Mouse (Mus musculus) hindbrain, embryonic 15.5 days (tissue): ENCODE measurements around the gene Ncapg2. TPM values are rescaled to one million over a fixed set of nuclear protein-coding genes. Genes with fewer than 3 reads are reported as not detected.

ENCODE experiments used
- ATAC-seq: fragments of 200-750 bp; cut with Nextera tagmentation; 2 replicates; pipeline ENCODE4 v1.8.0; 2017; ENCODE audit warnings: low read depth, moderate number of reproducible peaks, moderate TSS enrichment; ENCODE audit not compliant: low FRiP score
- H3K27ac ChIP-seq: fragments of 300-500 bp; sonication (generic); replicated peaks from 2 replicates; pipeline ENCODE4 v1.5.1; 2015; ENCODE audit warnings: mild to moderate bottlenecking, inconsistent platforms
- H3K27me3 ChIP-seq: fragments of 300-500 bp; sonication (generic); 2 replicates; pipeline ENCODE4 v1.6.1; 2015; ENCODE audit warnings: control low read depth, inconsistent platforms
- H3K36me3 ChIP-seq: fragments of 300-500 bp; sonication (generic); 2 replicates; pipeline ENCODE4 v1.6.1; 2015; ENCODE audit warnings: control low read depth, inconsistent platforms
- H3K4me1 ChIP-seq: fragments of 300-500 bp; sonication (generic); replicated peaks from 2 replicates; pipeline ENCODE4 v1.6.1; 2015; ENCODE audit warnings: control low read depth, inconsistent platforms
- H3K4me2 ChIP-seq: fragments of 300-500 bp; sonication (generic); 2 replicates; pipeline ENCODE4 v1.6.1; 2015; ENCODE audit warnings: moderate library complexity, mild to moderate bottlenecking, inconsistent platforms
- H3K4me3 ChIP-seq: fragments of 300-500 bp; sonication (generic); 2 replicates; pipeline ENCODE4 v1.5.1; 2015; ENCODE audit warnings: mild to moderate bottlenecking, inconsistent platforms
- H3K9ac ChIP-seq: fragments of 300-500 bp; sonication (generic); 2 replicates; pipeline ENCODE4 v1.6.1; 2015; ENCODE audit warnings: inconsistent platforms
- H3K9me3 ChIP-seq: fragments of 300-500 bp; sonication (generic); 2 replicates; pipeline ENCODE4 v1.6.1; 2016; ENCODE audit warnings: control low read depth, inconsistent platforms
- WGBS: fragments of 180-500 bp; shearing (Covaris S2); methylation state at CpG from one replicate; pipeline ENCODE4 v1.1.7; 2015; 5-methylcytosine and 5-hydroxymethylcytosine counted together
- polyA plus RNA-seq: library from polyadenylated mRNA; unstranded; fragments of >200 nt; fragmentation: Nextera tagmentation; extraction: Ambion mirVana; gene quantifications from 2 replicates; pipeline ENCODE4 v1.2.1, GENCODE M21; 2015

The Ncapg2 gene
- polyA plus RNA-seq: 10.1 and 10.8 TPM in 2 replicates

GRCm38 (mm10) chr12:116405045-116405835 is at the start of gene Ncapg2:
Gene Ncapg2, plus strand, starts transcription at chr12:116405402.
- Histone ChIP-seq H3K9me3 (peaks cover 9% of the 10 kb centered on the region; the same call in 1 of the 2 replicates), H3K9ac (peak within 1 kb of the TSS; percentile 52), H3K4me2 (peak within 1 kb of the TSS; percentile 96), H3K4me3 (peak within 1 kb of the TSS; percentile 78), H3K27ac (peak within 1 kb of the TSS; percentile 70), H3K36me3 (peaks cover 9% of the 10 kb centered on the region), H3K27me3 (no peaks in the 10 kb centered on the region), H3K4me1 (peaks cover 14% of the 10 kb centered on the region)
- peak; percentile 98 for ATAC-seq
- under 1% methylated on average over 72 of the region's 72 CpGs for WGBS

DNA sequence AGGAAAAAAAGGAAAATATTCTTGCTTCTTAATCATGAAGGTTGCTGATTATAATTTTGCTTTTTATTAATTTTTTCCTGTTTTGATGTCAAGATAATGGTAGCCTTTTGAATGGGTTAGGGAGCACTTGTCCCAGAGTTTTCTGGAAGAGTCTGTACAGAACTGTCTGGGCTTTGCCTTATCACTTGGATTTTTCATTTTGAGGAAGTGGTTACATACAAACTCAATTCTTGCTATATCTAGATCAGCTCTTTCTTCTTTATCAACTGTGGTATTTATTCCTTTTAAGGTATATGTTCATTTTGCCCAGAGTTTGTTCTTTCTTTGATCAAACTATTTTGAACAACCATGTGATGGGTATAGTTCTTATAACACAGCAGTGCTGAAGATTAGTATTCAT is 43.1 kb upstream of the Ncapg2 start:
- no peak overlapping the region for H3K4me2 ChIP-seq
- H3K9ac ChIP-seq: no peak overlapping the region
- peaks cover 58% of the 10 kb centered on the region for H3K36me3 ChIP-seq
- H3K27me3 ChIP-seq: no peaks in the 10 kb centered on the region
- H3K9me3 ChIP-seq: no peaks in the 10 kb centered on the region
- H3K4me1 ChIP-seq: no peaks in the 10 kb centered on the region
- no peak for ATAC-seq
- no peak overlapping the region for H3K27ac ChIP-seq
- no peak overlapping the region for H3K4me3 ChIP-seq

- H3K9me3 ChIP-seq: no peaks in the 10 kb centered on the region
- H3K4me1 ChIP-seq: no peaks in the 10 kb centered on the region
- H3K27ac ChIP-seq: no peak overlapping the region
- ATAC-seq: no peak
- no peak overlapping the region for H3K4me3 ChIP-seq
- no peak overlapping the region for H3K4me2 ChIP-seq
- peaks cover 62% of the 10 kb centered on the region for H3K36me3 ChIP-seq
- no peaks in the 10 kb centered on the region for H3K27me3 ChIP-seq
- no peak overlapping the region for H3K9ac ChIP-seq
- WGBS: 87% methylated on average over 3 of the region's 3 CpGs
These were observed 38.3 kb upstream of the Ncapg2 start for GRCm38 (mm10) chr12:116366900-116367299.

- no peak overlapping the region for H3K27ac ChIP-seq
- no peak for ATAC-seq
- no peak overlapping the region for H3K4me2 ChIP-seq
- H3K9me3 ChIP-seq: no peaks in the 10 kb centered on the region
- no peaks in the 10 kb centered on the region for H3K4me1 ChIP-seq
- no peaks in the 10 kb centered on the region for H3K27me3 ChIP-seq
- no peak overlapping the region for H3K4me3 ChIP-seq
- no peak overlapping the region for H3K9ac ChIP-seq
- WGBS: 96% methylated on average over 2 of the region's 2 CpGs
- peaks cover 62% of the 10 kb centered on the region for H3K36me3 ChIP-seq
These were observed 37.9 kb upstream of the Ncapg2 start for GRCm38 (mm10) chr12:116367346-116367745.

- Histone ChIP-seq H3K4me1 (no peaks in the 10 kb centered on the region), H3K27me3 (no peaks in the 10 kb centered on the region), H3K27ac (no peak overlapping the region), H3K9me3 (no peaks in the 10 kb centered on the region), H3K9ac (no peak overlapping the region), H3K4me3 (no peak overlapping the region), H3K4me2 (no peak overlapping the region), H3K36me3 (peaks cover 56% of the 10 kb centered on the region)
- WGBS: 87% methylated on average over 2 of the region's 2 CpGs
- ATAC-seq: no peak
These were observed 36.3 kb upstream of the Ncapg2 start for GRCm38 (mm10) chr12:116368857-116369256.

GRCm38 (mm10) chr12:116383101-116383500 is 22.1 kb upstream of the Ncapg2 start:
- Histone ChIP-seq H3K27ac (no peak overlapping the region), H3K9ac (no peak overlapping the region), H3K4me3 (no peak overlapping the region), H3K9me3 (no peaks in the 10 kb centered on the region), H3K4me1 (no peaks in the 10 kb centered on the region), H3K4me2 (no peak overlapping the region), H3K27me3 (no peaks in the 10 kb centered on the region), H3K36me3 (peaks cover 7% of the 10 kb centered on the region; the same call in 1 of the 2 replicates)
- 87% methylated on average over 2 of the region's 2 CpGs for WGBS
- ATAC-seq: no peak

DNA sequence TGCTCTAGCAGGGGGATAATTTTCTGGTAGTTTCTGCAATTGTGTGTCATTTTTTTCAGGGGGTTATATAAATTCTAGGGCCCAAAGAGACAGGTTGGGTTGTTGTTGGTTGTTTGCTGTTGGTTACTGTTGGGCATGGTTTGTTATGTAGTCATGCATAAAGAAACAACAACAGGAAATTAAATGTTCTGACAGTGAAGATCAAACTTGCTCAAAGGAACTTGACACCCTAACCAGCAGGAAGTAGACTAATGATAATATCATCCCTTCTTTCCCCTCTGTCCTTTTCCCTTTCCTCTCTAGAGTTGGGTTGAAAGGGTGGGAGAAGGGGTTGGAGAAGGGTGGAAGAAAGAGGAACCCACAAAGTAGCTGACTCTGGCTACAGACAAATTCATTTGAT is 21.2 kb upstream of the Ncapg2 start:
- no peaks in the 10 kb centered on the region for H3K4me1 ChIP-seq
- no peak overlapping the region for H3K27ac ChIP-seq
- no peak overlapping the region for H3K9ac ChIP-seq

DNA sequence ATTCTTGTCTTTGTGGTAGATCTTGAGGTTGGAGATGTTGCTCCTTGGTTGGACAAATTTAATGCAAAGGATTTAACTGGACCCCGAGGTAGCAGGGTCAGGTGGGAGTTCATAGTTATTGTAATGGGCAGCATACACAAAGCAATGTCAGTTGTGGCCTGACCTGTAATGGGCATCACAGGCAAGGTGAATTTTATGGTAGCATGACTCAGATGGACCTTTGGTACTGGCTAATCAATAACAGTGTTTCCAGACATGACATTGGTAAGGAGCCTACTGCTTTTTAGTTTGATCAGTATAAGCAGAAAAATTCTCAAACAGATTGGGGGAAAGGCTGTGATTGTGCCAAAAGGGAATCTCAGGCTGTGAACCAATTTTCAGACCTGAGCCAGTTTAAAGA is 18.4 kb upstream of the Ncapg2 start:
- no peak for ATAC-seq
- no peaks in the 10 kb centered on the region for H3K36me3 ChIP-seq
- 85% methylated on average over 1 of the region's 1 CpGs for WGBS

More for the DNA sequence above, 21.2 kb upstream of the Ncapg2 start:
- Histone ChIP-seq H3K36me3 (peaks cover 7% of the 10 kb centered on the region; the same call in 1 of the 2 replicates), H3K4me2 (no peak overlapping the region), H3K27me3 (no peaks in the 10 kb centered on the region), H3K9me3 (no peaks in the 10 kb centered on the region), H3K4me3 (no peak overlapping the region)
- ATAC-seq: no peak

GRCm38 (mm10) chr12:116389868-116390267 is 15.3 kb upstream of the Ncapg2 start:
- ATAC-seq: no peak
- Histone ChIP-seq H3K9me3 (no peaks in the 10 kb centered on the region), H3K27ac (no peak overlapping the region), H3K4me2 (no peak overlapping the region), H3K4me1 (no peaks in the 10 kb centered on the region), H3K27me3 (no peaks in the 10 kb centered on the region), H3K36me3 (no peaks in the 10 kb centered on the region), H3K9ac (no peak overlapping the region), H3K4me3 (no peak overlapping the region)
- 70% methylated on average over 1 of the region's 1 CpGs for WGBS

More for the DNA sequence above, 18.4 kb upstream of the Ncapg2 start:
- no peaks in the 10 kb centered on the region for H3K9me3 ChIP-seq
- H3K4me3 ChIP-seq: no peak overlapping the region
- no peak overlapping the region for H3K4me2 ChIP-seq
- H3K27ac ChIP-seq: no peak overlapping the region
- H3K4me1 ChIP-seq: no peaks in the 10 kb centered on the region
- no peak overlapping the region for H3K9ac ChIP-seq
- no peaks in the 10 kb centered on the region for H3K27me3 ChIP-seq

DNA sequence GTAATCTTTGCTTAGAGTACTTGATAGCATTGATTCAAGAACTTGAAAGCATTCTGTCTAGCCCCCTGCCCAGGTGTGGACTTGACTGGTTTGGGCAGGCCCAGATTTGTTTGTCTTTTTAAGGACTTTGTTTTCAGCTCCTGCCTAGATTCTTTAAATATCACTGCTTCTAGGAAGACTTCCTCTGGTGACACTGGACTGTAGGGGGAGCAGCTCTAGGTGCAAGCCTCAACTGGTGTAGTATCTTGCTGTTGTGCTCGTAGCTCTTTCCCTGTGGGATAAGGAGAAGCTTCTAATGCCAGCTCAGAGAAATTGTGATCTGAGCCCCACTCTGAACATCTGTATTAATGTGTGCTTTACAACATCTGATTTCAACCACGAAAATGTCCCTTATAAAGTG is 10.9 kb upstream of the Ncapg2 start:
- no peak overlapping the region for H3K9ac ChIP-seq
- no peak overlapping the region for H3K27ac ChIP-seq
- H3K4me3 ChIP-seq: no peak overlapping the region
- 80% methylated on average over 2 of the region's 2 CpGs for WGBS
- no peaks in the 10 kb centered on the region for H3K27me3 ChIP-seq
- ATAC-seq: no peak
- H3K4me1 ChIP-seq: no peaks in the 10 kb centered on the region
- H3K4me2 ChIP-seq: no peak overlapping the region
- no peaks in the 10 kb centered on the region for H3K9me3 ChIP-seq
- H3K36me3 ChIP-seq: no peaks in the 10 kb centered on the region

DNA sequence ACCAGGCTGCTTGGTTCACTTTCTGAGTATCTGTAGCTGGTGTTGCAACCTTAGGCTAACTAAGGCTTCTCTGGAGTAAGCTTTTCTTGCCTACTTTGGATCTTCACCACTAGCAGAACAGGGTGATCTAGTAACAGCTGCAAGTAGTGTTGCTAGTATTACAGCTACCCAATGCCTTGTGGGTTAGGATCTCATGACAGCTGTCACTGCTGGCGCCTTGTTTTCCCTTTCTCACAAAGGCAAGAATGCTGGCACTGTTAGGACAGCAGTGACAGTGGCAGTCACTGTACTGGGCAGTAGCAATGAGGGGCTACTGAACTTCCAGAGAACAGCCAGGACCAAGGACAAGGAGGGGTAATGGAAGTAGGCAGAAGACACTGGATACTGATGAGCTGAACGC is 9.9 kb upstream of the Ncapg2 start:
- Histone ChIP-seq H3K4me3 (no peak overlapping the region), H3K9me3 (no peaks in the 10 kb centered on the region), H3K27ac (no peak overlapping the region), H3K9ac (no peak overlapping the region), H3K36me3 (no peaks in the 10 kb centered on the region), H3K4me2 (no peak overlapping the region), H3K27me3 (no peaks in the 10 kb centered on the region), H3K4me1 (no peaks in the 10 kb centered on the region)
- 91% methylated on average over 2 of the region's 2 CpGs for WGBS
- ATAC-seq: no peak

GRCm38 (mm10) chr12:116396072-116396695 is 9.0 kb upstream of the Ncapg2 start:
- ATAC-seq: no peak
- WGBS: 64% methylated on average over 2 of the region's 2 CpGs
- Histone ChIP-seq H3K4me1 (no peaks in the 10 kb centered on the region), H3K4me2 (no peak overlapping the region), H3K27ac (no peak overlapping the region), H3K4me3 (no peak overlapping the region), H3K27me3 (no peaks in the 10 kb centered on the region), H3K9ac (no peak overlapping the region), H3K36me3 (no peaks in the 10 kb centered on the region), H3K9me3 (no peaks in the 10 kb centered on the region)
